Mouse (Mus musculus): ENCODE results near the gene Akap2. TPM values are rescaled to one million over a fixed set of nuclear protein-coding genes. Genes with fewer than 3 reads are reported as not detected.

The Akap2 gene
- 0.01 TPM in 2 replicates for polyA plus RNA-seq (2012)

- no peak for TF ChIP-seq GATA1 (IDR thresholded peaks at IDR 0.05; ENCODE audit: low read length)
These were observed at the start of gene Akap2 for GRCm38 (mm10) chr4:57717354-57717753. Gene Akap2, plus strand, starts transcription at chr4:57717657.

DNA sequence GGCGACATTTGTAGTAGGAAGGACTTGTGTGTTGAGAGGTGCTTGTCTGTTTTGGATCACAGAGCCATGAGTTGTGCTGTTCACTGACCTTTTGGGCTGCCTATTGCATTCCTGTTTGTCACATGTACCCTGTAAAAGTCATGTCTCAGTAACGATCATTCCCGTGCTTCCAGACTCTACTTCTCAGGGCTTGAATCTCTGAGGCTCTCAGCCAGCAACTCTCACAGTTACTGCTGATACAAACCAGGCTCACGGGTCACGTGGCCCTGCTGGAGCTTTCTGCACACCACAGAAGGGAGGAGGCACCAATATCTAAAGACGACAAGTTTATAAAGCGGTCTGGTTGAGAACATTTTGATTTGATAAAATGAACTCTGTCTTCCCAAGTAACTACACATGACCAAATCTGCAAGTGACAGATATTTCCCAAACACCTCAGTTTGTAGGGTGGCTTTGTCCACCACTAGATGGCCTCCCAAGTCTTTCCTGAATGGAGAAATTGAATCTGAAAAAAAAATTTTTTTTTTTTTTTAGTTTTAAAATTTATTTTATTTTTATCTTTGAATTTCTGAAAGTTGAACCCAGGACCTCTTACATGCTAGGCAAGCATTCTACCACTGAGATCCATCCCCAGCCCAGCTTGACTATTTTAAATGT is 46.5 kb upstream of the Akap2 start:
- TF ChIP-seq GATA1 (IDR thresholded peaks at IDR 0.05; ENCODE audit: low read length), result no peak

GRCm38 (mm10) chr4:57672541-57672940 is 44.9 kb upstream of the Akap2 start:
- no peak for TF ChIP-seq GATA1 (IDR thresholded peaks at IDR 0.05; ENCODE audit: low read length)

DNA sequence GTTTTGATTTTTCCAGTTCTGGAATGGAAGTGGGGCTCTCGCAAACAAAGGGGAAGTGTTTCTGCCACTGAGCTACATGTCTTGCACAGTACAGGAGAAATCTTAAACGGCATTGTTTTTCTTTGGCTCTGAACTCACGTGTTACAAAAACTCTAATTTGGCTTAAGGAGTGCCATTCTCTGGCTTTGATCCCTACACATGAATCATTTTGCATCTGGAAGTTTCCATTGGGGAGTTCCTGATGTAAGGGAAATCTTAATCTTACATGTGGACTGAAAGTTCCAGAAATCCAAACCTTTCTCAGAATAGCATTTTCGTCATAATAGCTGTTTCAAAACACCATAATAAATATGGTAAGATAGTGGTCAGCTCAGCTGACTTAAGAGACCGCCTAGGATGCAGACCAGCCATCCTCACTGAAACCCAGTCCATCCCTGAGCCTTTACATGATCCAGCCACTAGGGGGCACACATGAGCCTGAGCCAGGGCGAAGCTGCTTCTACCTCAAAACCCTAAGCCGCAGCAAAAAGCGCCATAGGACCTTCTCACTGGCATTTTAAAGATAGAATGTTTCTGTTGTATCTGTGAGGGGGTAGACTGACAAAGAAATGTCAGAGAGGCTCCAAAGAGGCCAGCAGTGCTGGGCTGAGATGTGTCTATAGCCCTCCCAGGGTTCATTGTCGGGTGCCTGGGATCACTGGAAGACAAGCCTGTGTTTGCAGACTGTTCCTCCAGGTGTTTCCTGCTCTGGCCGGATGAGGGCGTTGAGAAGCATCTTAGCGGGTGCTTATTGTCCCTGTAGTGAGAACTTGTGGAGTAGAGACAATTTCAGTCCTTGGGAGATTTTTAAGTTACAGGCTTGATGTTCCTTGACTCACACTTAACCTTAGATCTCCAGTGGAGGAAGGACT is 44.2 kb upstream of the Akap2 start:
- TF ChIP-seq GATA1 (IDR thresholded peaks at IDR 0.05; ENCODE audit: low read length), result no peak

DNA sequence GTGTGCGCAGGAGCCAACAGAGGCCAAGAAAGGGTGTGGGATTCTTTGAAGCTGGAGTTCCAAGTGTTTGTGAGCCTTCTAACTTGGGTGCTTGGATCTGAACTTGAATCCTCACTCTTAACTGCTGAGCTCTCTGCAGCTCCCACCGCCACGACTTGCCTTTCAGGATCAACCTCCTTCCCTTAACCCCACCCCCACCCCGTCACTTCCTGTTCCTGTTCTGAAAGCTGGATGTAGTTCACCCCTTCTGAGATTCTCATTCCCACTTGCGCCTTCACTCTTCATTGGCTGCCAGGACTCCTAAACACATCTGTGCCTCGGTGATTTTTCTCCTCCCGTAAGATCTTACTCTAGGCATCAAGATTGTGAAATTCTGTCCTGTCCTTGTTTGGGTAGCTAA is 43.1 kb upstream of the Akap2 start:
- no peak for TF ChIP-seq GATA1 (IDR thresholded peaks at IDR 0.05; ENCODE audit: low read length)

- TF ChIP-seq GATA1 (IDR thresholded peaks at IDR 0.05; ENCODE audit: low read length), result no peak
These were observed 42.1 kb upstream of the Akap2 start for GRCm38 (mm10) chr4:57675387-57675786.

GRCm38 (mm10) chr4:57677916-57678315 is 39.5 kb upstream of the Akap2 start:
- no peak for TF ChIP-seq GATA1 (IDR thresholded peaks at IDR 0.05; ENCODE audit: low read length)

DNA sequence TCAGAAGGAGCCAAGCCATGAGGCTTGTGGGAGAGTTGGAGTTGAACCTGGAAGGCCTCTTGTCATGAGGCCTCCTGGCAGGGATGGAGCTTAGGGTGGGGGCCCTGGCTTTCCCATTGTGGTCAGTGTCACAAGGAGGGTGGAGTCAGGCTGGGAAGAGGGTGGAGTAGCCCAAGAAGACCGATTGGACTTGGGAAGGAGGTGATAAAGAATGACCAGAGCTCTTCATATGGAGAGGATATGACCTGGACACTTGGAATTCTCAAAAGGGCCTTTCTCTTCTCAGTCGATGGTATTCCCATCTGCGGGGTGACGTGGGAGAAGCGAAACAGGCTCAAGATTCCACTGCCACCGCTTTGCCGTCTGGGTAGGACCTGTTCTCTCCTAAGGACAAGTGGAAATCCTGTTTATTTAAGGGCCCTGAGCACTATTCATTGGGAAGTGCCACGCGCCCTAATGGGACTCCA is 38.4 kb upstream of the Akap2 start:
- TF ChIP-seq GATA1 (IDR thresholded peaks at IDR 0.05; ENCODE audit: low read length), result no peak

DNA sequence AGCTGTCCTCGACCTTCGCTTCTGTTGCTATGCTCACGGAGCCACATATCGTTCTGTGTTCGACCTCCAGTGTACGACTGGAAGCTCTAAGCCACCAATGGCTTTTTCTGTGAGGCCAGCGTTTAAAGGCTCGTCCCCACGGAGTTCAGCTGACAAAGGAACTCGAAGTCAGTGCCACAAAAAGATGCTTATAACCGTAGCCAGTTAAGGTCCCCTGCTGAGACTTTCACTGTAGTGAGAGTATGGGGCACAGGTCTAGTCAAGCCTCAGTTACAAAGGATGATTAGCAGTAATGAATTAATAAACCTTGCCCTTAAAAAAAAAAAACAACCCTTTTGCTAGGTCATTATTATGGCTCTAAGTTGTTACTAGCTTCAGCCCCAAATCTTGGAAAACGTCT is 37.3 kb upstream of the Akap2 start:
- TF ChIP-seq GATA1 (IDR thresholded peaks at IDR 0.05; ENCODE audit: low read length), result no peak

DNA sequence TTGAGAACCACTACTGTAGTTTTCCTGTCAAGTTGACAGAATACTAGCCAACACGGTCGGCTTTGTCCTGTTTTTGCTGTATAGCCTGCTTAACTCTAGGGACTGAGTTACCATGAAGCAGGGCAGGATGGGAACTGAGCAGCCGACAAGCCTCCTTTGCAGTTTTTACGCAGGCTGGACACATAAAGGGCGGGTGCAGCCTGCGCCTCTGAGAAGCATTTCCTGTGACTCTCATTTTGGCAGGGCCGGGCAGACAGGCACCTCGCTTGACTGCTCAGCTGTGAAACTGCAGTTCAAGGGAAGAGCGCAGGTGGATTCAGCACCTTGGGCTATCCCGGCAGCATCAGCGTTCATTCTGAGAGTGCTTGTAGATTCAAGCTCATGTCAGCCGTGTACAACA is 35.9 kb upstream of the Akap2 start:
- TF ChIP-seq GATA1 (IDR thresholded peaks at IDR 0.05; ENCODE audit: low read length), result no peak

DNA sequence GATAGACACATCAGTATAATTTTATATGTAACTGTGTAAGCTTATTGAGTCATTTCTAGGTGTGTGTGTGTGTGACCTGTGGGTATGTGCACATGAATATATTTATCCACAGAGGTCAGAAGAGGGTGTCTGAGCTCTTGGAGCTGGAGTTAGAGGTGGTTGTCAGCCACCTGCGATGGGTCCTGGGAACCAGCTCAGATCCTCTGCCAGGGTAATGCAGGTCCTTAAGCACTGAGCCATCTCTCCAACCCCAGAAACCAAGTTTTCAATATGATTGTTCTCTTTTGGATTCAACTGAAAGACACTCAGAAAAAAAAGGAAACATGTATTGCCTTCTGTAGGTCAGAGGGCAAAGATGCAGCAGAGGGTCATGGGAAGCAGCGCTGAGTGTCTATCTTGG is 35.1 kb upstream of the Akap2 start:
- no peak for TF ChIP-seq GATA1 (IDR thresholded peaks at IDR 0.05; ENCODE audit: low read length)

DNA sequence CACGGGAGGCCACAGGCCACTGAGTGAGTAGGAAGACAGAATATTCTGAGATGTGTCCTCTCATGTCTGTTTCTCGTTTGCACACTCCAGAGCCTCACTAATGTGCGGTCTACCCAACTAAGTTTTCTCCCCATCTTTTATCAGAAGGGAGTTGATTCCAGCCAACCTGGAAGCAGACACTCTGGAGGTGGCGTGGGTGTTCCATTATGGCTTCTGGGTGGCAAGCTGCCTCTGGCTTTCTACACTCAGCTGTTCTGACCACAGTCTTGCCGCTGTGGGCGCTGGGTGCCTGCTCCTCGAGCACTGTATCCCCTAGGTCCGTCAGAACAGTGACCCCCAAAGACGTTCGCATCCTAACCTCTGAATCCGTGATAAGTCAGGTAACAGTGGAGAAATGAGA is 34.5 kb upstream of the Akap2 start:
- no peak for TF ChIP-seq GATA1 (IDR thresholded peaks at IDR 0.05; ENCODE audit: low read length)

DNA sequence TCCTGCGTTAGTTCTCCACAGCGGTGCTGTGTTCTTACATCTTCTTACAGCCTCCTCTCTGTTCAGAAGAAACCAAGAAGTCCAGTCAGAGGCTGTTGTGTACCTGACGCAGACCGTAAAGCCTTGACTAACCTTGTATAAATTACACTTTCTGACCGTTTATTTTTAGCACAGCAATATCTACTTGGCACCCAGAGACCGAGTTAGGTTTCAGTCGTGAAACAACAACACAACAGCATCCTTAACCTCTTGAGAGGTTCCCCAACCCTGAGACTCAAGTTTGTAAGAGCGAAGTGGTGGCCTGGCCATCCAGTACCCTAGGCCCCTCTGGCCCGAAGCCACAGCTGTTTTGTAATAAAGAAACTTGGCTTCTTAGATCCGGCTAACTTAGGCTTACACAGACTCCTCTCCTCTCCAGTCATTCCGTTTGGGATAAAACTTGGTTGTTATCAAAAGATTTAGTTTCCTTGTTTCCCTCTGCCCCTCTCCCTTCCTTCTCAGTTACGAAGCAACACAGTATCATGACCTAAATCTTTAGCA is 32.7 kb upstream of the Akap2 start:
- no peak for TF ChIP-seq GATA1 (IDR thresholded peaks at IDR 0.05; ENCODE audit: low read length)

DNA sequence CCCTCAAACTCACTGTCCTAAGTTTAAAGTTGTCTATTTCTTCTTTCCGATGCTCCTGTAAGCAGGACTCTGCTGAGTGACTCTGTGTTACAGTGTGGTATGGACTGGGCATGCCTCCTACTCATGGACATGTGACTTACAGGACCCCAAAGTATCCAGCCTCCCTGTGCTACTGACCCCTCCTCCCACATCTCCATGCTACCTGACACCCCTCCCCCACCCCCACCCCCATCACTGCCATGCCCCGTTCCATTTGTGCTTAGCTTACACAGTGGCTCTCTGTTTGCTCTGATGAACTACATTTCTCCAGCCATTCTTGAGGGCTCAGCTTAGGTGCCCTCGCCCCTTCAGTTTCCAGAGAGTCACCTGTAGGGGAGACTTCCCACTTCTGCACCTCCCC is 30.7 kb upstream of the Akap2 start:
- TF ChIP-seq GATA1 (IDR thresholded peaks at IDR 0.05; ENCODE audit: low read length), result no peak

GRCm38 (mm10) chr4:57687583-57687982 is 29.9 kb upstream of the Akap2 start:
- TF ChIP-seq GATA1 (IDR thresholded peaks at IDR 0.05; ENCODE audit: low read length), result no peak

- TF ChIP-seq GATA1 (IDR thresholded peaks at IDR 0.05; ENCODE audit: low read length), result no peak
These were observed 29.3 kb upstream of the Akap2 start for GRCm38 (mm10) chr4:57688131-57688530.

Data from G1E-ER4 (cell line).